Mouse (Mus musculus) heart, adult 2 months (tissue): ENCODE measurements around the gene Asb4.

Experiments
- CTCF ChIP-seq: fragments of 200-600 bp; IDR thresholded peaks from 2 replicates; pipeline ENCODE4 v1.8.1; 2022; ENCODE audit warnings: antibody characterized with exemption, mild to moderate bottlenecking, moderate library complexity
- POLR2A ChIP-seq: fragments of 200-500 bp; IDR thresholded peaks from 2 replicates; pipeline ENCODE4 v1.6.1; 2011; ENCODE audit warnings: mild to moderate bottlenecking, low read depth, low read length, control low read depth; ENCODE audit not compliant: insufficient read depth

DNA sequence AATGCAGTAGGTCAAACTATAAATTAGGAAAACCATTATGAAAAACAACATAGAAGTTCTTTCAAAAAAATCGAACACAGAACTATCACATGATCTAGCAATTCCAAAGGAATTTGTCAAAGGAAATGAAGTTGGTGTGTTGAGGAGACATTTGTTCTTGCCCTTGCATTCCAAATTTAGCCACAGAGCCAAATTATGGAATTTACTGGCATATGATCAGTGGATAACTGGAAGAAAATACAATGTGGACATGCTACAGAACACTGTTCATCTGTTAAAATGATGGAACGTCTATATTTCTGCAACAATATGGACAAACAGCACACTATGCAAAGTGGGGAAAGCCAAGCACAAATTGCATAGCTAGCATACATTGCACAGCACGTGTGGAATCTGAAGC lies 72.7 kb downstream of the Asb4 start:
- no peak for TF ChIP-seq POLR2A
- TF ChIP-seq CTCF, result no peak
